Mouse (Mus musculus) erythroid progenitor cell, adult 5-6 weeks (primary cell): ENCODE measurements around the gene Gm3402. TPM values are rescaled to one million over a fixed set of nuclear protein-coding genes. Genes with fewer than 3 reads are reported as not detected.
"Not testable (repeated sequence)": the region's sequence is repeated elsewhere in the genome, so short reads cannot be mapped to it uniquely, and the experiment has no call there.

Experiments
- ATAC-seq: replicated peaks from 2 replicates; pipeline ENCODE4 v1.8.0; 2016; ENCODE audit warnings: moderate number of reproducible peaks, mild to moderate bottlenecking, moderate TSS enrichment, inconsistent platforms; ENCODE audit not compliant: poor library complexity, low FRiP score, severe bottlenecking
- total RNA-seq, 2 experiments: library from RNA; stranded (forward) in 1 of 2; stranded (reverse) in 1 of 2; fragments of 150-400 nt in 1 of 2; fragments of 186-747, 209-891 nt in 1 of 2; gene quantifications; 2 replicates each; pipeline versions ENCODE4 v1.2.3 to v1.2.4; 2015 to 2017; ENCODE audit warnings: low replicate concordance in 2 of 2

Gm3402 gene
- total RNA-seq (2015; ENCODE audit: low replicate concordance) (not detected in 2 replicates), total RNA-seq (2017; ENCODE audit: low replicate concordance) (not detected in 2 replicates)

GRCm38 (mm10) chr5:146513823-146514222 is at the start of gene Gm3402:
Gene Gm3402, plus strand, starts transcription at chr5:146514123.
- ATAC-seq = not testable (repeated sequence)

- no peak for ATAC-seq
These were observed 47.3 kb upstream of the Gm3402 start for GRCm38 (mm10) chr5:146466663-146467062.

- ATAC-seq = no peak
These were observed 45.6 kb upstream of the Gm3402 start for GRCm38 (mm10) chr5:146468311-146468710.

GRCm38 (mm10) chr5:146470821-146471220 is 43.1 kb upstream of the Gm3402 start:
- no peak for ATAC-seq

- ATAC-seq = no peak
These were observed 42.6 kb upstream of the Gm3402 start for GRCm38 (mm10) chr5:146471311-146471710.

GRCm38 (mm10) chr5:146471821-146472220 is 42.1 kb upstream of the Gm3402 start:
- ATAC-seq = no peak

GRCm38 (mm10) chr5:146479564-146479963 is 34.4 kb upstream of the Gm3402 start:
- ATAC-seq = not testable (repeated sequence)

GRCm38 (mm10) chr5:146481665-146482064 is 32.3 kb upstream of the Gm3402 start, which contains the start of gene Gm6408:
Gene Gm6408, plus strand, starts transcription at chr5:146481965.
- ATAC-seq = not testable (repeated sequence)

- not testable (repeated sequence) for ATAC-seq
These were observed 25.0 kb upstream of the Gm3402 start for GRCm38 (mm10) chr5:146488959-146489358.

- not testable (repeated sequence) for ATAC-seq
These were observed 22.9 kb upstream of the Gm3402 start, which contains the start of gene Gm6370 for GRCm38 (mm10) chr5:146491063-146491462. Gene Gm6370, plus strand, starts transcription at chr5:146491363.

- ATAC-seq = not testable (repeated sequence)
These were observed 11.8 kb upstream of the Gm3402 start, which contains the start of gene 4930449I24Rik for GRCm38 (mm10) chr5:146502099-146502498. Gene 4930449I24Rik, plus strand, starts transcription at chr5:146502399.

GRCm38 (mm10) chr5:146525501-146525900 is 11.6 kb downstream of the Gm3402 start, which contains the start of gene Gm3404:
Gene Gm3404, plus strand, starts transcription at chr5:146525801.
- ATAC-seq = not testable (repeated sequence)

- ATAC-seq = not testable (repeated sequence)
These were observed 23.4 kb downstream of the Gm3402 start, which contains the start of gene Gm3409 for GRCm38 (mm10) chr5:146537347-146537746. Gene Gm3409, plus strand, starts transcription at chr5:146537647.

- not testable (repeated sequence) for ATAC-seq
These were observed 41.9 kb downstream of the Gm3402 start, which contains the start of gene Gm3415 for GRCm38 (mm10) chr5:146555836-146556235. Gene Gm3415, plus strand, starts transcription at chr5:146556136.

- ATAC-seq = no peak
These were observed 50.3 kb downstream of the Gm3402 start for GRCm38 (mm10) chr5:146564259-146564658.

Other genes starting within 250 kb of the Gm3402 start
- gene Wasf3, start 129.1 kb upstream of the Gm3402 start, total RNA-seq (2015; ENCODE audit: low replicate concordance) = not detected in 2 replicates
- not detected in 2 replicates for gene Wasf3, start 129.1 kb upstream of the Gm3402 start, total RNA-seq (2017; ENCODE audit: low replicate concordance)
- not detected in 2 replicates for gene Gm6408, start 32.2 kb upstream of the Gm3402 start, total RNA-seq (2015; ENCODE audit: low replicate concordance)
- not detected in 2 replicates for gene Gm6408, start 32.2 kb upstream of the Gm3402 start, total RNA-seq (2017; ENCODE audit: low replicate concordance)
- not detected in 2 replicates for gene Gm6370, start 22.8 kb upstream of the Gm3402 start, total RNA-seq (2015; ENCODE audit: low replicate concordance)
- not detected in 2 replicates for gene Gm6370, start 22.8 kb upstream of the Gm3402 start, total RNA-seq (2017; ENCODE audit: low replicate concordance)
- not detected in 2 replicates for gene 4930449I24Rik, start 11.7 kb upstream of the Gm3402 start, total RNA-seq (2015; ENCODE audit: low replicate concordance)
- not detected in 2 replicates for gene 4930449I24Rik, start 11.7 kb upstream of the Gm3402 start, total RNA-seq (2017; ENCODE audit: low replicate concordance)
- gene Gm3404, start 11.7 kb downstream of the Gm3402 start, total RNA-seq (2015; ENCODE audit: low replicate concordance) = not detected in 2 replicates
- not detected in 2 replicates for gene Gm3404, start 11.7 kb downstream of the Gm3402 start, total RNA-seq (2017; ENCODE audit: low replicate concordance)
- gene Gm3409, start 23.5 kb downstream of the Gm3402 start, total RNA-seq (2015; ENCODE audit: low replicate concordance) = not detected in 2 replicates
- not detected in 2 replicates for gene Gm3409, start 23.5 kb downstream of the Gm3402 start, total RNA-seq (2017; ENCODE audit: low replicate concordance)
- not detected in 2 replicates for gene Gm3415, start 42.0 kb downstream of the Gm3402 start, total RNA-seq (2015; ENCODE audit: low replicate concordance)
- not detected in 2 replicates for gene Gm3415, start 42.0 kb downstream of the Gm3402 start, total RNA-seq (2017; ENCODE audit: low replicate concordance)
- not detected in 2 replicates for gene Gpr12, start 71.1 kb downstream of the Gm3402 start, total RNA-seq (2015; ENCODE audit: low replicate concordance)
- 0.23 and 0.51 TPM in 2 replicates for gene Gpr12, start 71.1 kb downstream of the Gm3402 start, total RNA-seq (2017; ENCODE audit: low replicate concordance)